Mouse (Mus musculus): ENCODE measurements around the gene Zfp119b. TPM values are rescaled to one million over a fixed set of nuclear protein-coding genes. Genes with fewer than 3 reads are reported as not detected.
A peak's percentile ranks its signal among the peaks of the same experiment; 100 is the strongest.

Gene Zfp119b
- total RNA-seq, 2 experiments from 2014 or later, result 2.9 to 3.6 TPM

DNA sequence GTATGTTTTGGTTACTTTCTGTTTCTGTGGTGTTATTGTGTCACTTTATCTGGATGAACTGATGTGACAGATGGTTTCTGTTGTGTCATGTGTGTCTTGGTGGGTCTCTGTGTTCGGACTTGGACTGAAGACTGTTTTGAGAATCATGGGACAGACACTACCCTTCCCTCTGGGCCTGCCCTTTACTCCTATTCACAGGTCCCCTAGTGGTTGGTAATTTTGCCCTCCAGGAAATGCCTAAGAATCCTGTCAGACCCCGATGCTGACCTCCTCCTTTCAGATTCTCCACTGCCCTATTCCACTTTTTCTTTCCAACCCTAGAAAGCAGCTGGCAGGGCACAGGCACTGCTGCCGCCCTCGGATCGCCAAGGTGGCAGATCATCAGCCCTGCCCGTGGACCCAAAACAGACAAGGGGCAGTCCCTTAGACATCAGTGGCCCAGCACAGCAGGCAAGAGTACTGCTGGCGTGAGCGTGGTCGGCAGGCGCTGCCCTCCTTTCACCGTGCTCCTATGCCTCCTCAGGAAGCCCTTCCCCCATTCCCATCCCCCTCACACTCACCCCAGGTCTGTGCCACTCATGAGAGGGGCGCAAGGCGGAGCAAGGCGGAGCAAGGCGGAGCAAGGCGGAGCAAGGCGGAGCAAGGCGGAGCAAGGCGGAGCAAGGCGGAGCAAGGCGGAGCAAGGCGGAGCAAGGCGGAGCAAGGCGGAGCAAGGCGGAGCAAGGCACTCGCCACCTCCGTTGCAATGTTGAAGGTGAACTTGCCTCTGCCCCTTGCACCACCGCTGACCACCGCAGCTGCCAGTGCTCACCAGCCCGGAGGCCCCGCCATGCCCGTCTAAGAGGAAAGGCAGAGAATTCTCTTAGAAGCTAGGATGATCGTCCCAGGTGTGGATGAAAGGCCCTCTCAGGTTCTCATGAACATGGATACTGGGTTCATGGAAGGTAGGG lies 17.5 kb downstream of the Zfp119b start:
- peak; percentile 62 to 75 for DNase-seq (ENCODE audit: low spot score in 2 of 2)
- intact Hi-C loops (cut with DNase I), result no loop called here

DNA sequence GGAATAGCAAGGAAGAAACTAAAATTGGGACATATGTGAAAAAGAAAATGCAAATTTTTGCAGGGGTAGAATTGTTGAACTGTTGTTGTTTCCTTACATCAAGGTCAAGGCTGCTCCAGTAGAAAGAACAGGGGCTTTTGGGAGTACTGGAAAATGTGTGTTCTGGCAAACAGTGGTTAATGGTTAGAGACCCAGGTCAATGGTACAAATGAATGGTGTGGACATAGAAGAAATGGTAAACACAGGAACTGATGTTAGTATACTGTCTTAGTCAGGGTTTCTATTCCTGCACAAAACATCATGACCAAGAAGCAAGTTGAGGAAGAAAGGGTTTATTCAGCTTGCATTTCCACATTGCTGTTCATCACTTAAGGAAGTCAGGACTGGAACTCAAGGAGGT lies 42.6 kb downstream of the Zfp119b start:
- intact Hi-C loops (cut with DNase I), result no loop called here
- DNase-seq (ENCODE audit: low spot score in 2 of 2), result no peak

DNA sequence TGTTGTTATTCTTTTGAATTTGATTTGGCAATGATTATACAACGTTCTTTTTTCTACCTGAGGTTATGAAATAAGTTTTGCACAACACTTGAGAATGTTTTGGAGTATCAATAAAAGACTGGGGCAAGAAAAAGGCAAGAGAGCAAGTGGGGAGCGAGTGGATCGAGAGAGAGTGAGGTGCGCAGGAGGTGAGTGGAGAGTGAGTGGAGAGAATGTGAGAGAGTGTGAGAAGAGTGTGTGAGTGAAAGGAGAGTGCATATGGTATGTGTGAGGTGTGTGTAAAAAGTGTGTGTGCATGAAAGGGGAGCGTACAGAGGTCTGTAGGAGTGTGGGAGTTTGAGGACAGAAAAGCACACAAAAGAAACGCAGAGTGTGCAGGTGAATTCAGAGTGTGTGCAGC lies 45.2 kb downstream of the Zfp119b start:
- DNase-seq (ENCODE audit: low spot score in 2 of 2), result no peak
- intact Hi-C loops (cut with DNase I), result no loop called here

DNA sequence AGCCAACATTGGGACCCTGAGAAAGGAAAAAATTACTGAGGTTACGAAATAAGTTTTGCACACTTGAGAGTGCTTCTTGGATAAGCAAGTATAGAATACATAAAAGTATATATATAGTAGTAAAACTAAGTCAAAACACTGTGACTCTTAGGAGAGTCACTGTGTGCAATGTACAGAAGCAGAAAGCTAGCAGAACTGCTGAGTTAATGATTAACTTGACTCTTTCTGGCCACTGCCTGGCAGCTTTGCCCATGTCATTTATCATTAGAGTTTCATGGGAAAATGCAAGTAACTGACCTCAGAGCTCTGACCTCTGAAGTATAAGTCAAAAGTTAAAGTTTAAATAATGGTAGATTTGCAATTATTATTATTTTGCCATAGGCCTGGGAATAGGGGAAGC lies 45.6 kb downstream of the Zfp119b start:
- intact Hi-C loops (cut with DNase I), result no loop called here
- DNase-seq (ENCODE audit: low spot score in 2 of 2), result no peak

- intact Hi-C loops (cut with DNase I), result no loop called here
- no peak for DNase-seq (ENCODE audit: low spot score in 2 of 2)
Measured at GRCm38 (mm10) chr17:55903087-55903486, 46.2 kb downstream of the Zfp119b start.

DNA sequence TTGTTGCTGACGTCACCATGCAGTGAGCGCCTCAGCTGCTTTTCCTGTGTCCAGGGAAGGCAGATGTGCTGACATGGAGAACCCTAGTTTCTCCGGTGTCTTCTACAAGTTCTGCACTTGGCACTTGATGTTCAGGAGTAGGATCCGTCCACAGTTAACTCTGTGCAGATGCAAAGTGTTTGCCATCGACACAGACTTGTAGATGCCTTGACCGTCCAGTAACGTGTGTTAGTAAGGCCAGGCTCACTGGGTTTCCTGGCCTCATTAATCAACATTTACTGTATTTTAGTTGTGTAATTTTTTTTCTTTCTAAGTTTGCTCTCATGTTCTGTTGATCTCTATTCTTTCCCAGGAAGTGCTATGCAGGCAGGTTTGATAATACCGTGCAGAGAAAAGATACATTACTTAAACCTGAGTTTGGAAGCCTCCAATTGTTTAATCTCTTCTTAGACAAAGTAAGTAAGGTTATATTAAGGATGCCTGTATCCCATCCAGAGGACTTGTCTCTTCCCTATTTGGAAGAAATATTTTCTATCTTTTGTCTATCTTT lies 56.8 kb downstream of the Zfp119b start:
- intact Hi-C loops (cut with DNase I), result loop anchor here (5.0 kb wide), 1 partner anchor 55 kb away; the partner anchor contains the start of gene Zfp119b

More for the DNA sequence above, 56.8 kb downstream of the Zfp119b start:
- DNase-seq (ENCODE audit: low spot score in 2 of 2), result peak; percentile 15 to 16

Other genes with a start within 250 kb of the Zfp119b start
- gene Pot1b, start 236.9 kb downstream of the Zfp119b start, total RNA-seq (2021), result 1 to 10 TPM; 5.9 to 6.4 TPM
- not detected for gene Adgre4, start 199.5 kb downstream of the Zfp119b start, total RNA-seq (2021)
- 1 to 10 TPM; 6.7 to 9.1 TPM for gene Zfp119a, start 70.6 kb downstream of the Zfp119b start, total RNA-seq (2021)
- 1 to 10 TPM; 6.1 TPM for gene Zfp959, start 57.4 kb downstream of the Zfp119b start, total RNA-seq (2021)
- 1 to 10 TPM; 2.0 to 3.3 TPM for gene Ebi3, start 3.1 kb upstream of the Zfp119b start, total RNA-seq (2021)
- gene Yju2, start 9.6 kb upstream of the Zfp119b start, total RNA-seq (2021), result 10 to 100 TPM; 14.2 to 15.0 TPM
- gene Shd, start 21.0 kb upstream of the Zfp119b start, total RNA-seq (2021), result 10 to 100 TPM; 34.3 to 39.5 TPM
- 10 to 100 TPM; 89.9 to 97.3 TPM for gene Fsd1, start 37.0 kb upstream of the Zfp119b start, total RNA-seq (2021)
- 1 to 10 TPM; 4.4 to 4.7 TPM for gene Stap2, start 56.1 kb upstream of the Zfp119b start, total RNA-seq (2021)
- gene Mpnd, start 56.2 kb upstream of the Zfp119b start, total RNA-seq (2021), result 100 to 1,000 TPM; 102 to 120 TPM
- gene Sh3gl1, start 87.1 kb upstream of the Zfp119b start, total RNA-seq (2021), result 10 to 100 TPM; 51.4 to 57.8 TPM
- 1 to 10 TPM; 2.5 to 4.0 TPM for gene Chaf1a, start 90.9 kb upstream of the Zfp119b start, total RNA-seq (2021)
- 10 to 100 TPM; 74.4 to 89.6 TPM for gene Ubxn6, start 125.5 kb upstream of the Zfp119b start, total RNA-seq (2021)
- gene Hdgfl2, start 130.1 kb upstream of the Zfp119b start, total RNA-seq (2021), result 10 to 100 TPM; 97.6 to 97.9 TPM
- gene Plin4, start 160.3 kb upstream of the Zfp119b start, total RNA-seq (2021), result 1 to 10 TPM in 1 of 2 experiments, under 1 TPM in 1; 0.36 to 1.1 TPM
- gene Plin5, start 168.1 kb upstream of the Zfp119b start, total RNA-seq (2021), result 1 to 10 TPM in 1 of 2 experiments, under 1 TPM in 1; 0.46 to 1.1 TPM
- gene Lrg1, start 172.5 kb upstream of the Zfp119b start, total RNA-seq (2021), result 1 to 10 TPM; 1.2 to 2.8 TPM
- gene Sema6b, start 190.8 kb upstream of the Zfp119b start, total RNA-seq (2021), result 100 to 1,000 TPM; 135 to 144 TPM
- gene Tnfaip8l1, start 213.0 kb upstream of the Zfp119b start, total RNA-seq (2021), result 1 to 10 TPM; 8.3 to 9.8 TPM
- 10 to 100 TPM; 47.2 to 48.0 TPM for gene Mydgf, start 234.4 kb upstream of the Zfp119b start, total RNA-seq (2021)